Mouse (Mus musculus): Measurements from ENCODE around the gene Cycs. TPM values are rescaled to one million over a fixed set of nuclear protein-coding genes. Genes with fewer than 3 reads are reported as not detected.

Cycs gene
- polyA plus RNA-seq, 1 experiment, result 1.0 TPM

DNA sequence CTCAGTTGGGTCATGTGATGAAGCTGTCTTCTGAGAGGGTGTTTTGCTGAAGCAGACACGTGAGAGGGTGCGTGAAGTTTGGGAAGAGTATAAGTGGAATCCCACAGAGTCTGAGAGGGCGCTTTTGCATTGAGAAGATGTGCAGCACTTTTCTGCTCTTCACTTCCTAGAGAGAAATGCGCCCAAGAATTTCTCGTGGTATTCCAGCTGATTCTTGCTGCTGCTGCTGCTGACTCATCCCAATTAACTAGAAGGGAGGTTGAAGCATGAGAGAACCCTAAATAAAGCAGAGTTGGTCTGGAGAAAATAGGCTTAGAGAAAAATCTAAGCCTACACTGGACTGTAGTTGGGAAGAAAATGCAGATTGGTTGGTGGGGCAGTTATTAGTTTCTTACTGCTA, 17.3 kb downstream of the Cycs start:
- Histone ChIP-seq H3K4me1 (ENCODE audit: control insufficient read depth, insufficient read depth, insufficient read length, low read length) (peaks cover 16% of the 10 kb centered on the region), H3K27ac (ENCODE audit: insufficient read depth, low read depth, low read length) (no peak overlapping the region), H3K4me3 (ENCODE audit: low read depth, low read length) (no peak overlapping the region), H3K27me3 (ENCODE audit: control insufficient read depth, insufficient read depth, low read length) (no peaks in the 10 kb centered on the region), H3K36me3 (ENCODE audit: control insufficient read depth, insufficient read depth, low read length) (no peaks in the 10 kb centered on the region)
- WGBS, result 76% methylated on average over 5 of the region's 5 CpGs
- TF ChIP-seq CTCF (IDR thresholded peaks at IDR 0.05; ENCODE audit: extremely low read depth, insufficient read length, insufficient replicate concordance, low read depth, low read length), result no peak
- no peak for TF ChIP-seq POLR2A (IDR thresholded peaks at IDR 0.05; ENCODE audit: low read depth, low read length)

DNA sequence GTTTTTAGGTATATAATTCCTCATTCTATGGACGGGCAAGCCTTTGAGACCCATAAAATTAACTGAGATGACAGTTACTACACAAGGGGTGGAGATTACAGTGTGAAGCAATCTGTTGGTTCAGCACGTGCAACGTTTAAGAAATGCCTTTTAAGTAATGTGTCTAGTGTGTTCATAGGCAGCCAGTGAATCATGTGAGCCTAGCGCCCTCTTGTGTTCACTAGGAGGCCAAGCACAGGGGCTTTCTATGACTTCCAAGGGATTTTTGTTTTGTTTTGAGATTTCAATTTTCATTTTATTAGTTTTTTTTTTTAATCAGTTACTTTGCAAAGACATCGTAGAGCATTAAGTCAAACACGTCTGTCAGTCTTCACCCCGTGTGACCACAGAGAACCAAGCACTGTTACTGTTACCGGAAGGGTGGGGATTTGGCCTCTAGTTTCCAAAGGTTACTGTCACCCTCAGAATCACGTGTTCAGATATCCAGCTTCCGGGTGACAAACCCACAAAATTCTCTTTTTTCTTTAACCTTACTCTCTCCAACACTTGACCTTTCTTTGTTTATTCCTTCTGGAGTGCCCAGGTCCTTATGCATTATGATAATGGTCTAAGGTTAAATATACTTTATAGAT, 20.8 kb downstream of the Cycs start:
- Histone ChIP-seq H3K4me1 (ENCODE audit: control insufficient read depth, insufficient read depth, insufficient read length, low read length) (peaks cover 7% of the 10 kb centered on the region), H3K36me3 (ENCODE audit: control insufficient read depth, insufficient read depth, low read length) (no peaks in the 10 kb centered on the region), H3K4me3 (ENCODE audit: low read depth, low read length) (no peak overlapping the region), H3K27me3 (ENCODE audit: control insufficient read depth, insufficient read depth, low read length) (no peaks in the 10 kb centered on the region), H3K27ac (ENCODE audit: insufficient read depth, low read depth, low read length) (no peak overlapping the region)
- WGBS, result 5% methylated on average over 10 of the region's 10 CpGs
- TF ChIP-seq CTCF (IDR thresholded peaks at IDR 0.05; ENCODE audit: extremely low read depth, insufficient read length, insufficient replicate concordance, low read depth, low read length), result peak; percentile 67; the same call in 1 of the 2 replicates
- no peak for TF ChIP-seq POLR2A (IDR thresholded peaks at IDR 0.05; ENCODE audit: low read depth, low read length)

DNA sequence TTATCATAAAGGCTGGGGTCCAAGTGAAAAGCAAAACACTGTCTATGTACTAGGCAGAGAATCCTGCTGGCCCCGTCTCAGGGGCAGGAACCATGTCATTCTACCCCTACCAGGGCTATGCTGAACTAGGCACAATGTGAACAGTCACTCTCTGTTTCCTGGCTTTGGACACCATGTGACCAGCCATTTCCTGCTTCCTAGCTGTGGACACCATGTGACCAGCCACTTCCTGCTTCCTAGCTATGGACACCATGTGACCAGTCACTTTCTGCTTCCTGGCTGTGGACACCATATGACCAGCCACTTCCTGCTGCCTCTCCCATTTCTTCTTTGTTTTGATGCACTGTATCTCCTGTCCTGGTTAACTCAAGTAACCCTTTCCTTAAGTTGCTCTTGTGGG, 23.8 kb downstream of the Cycs start:
- TF ChIP-seq CTCF (IDR thresholded peaks at IDR 0.05; ENCODE audit: extremely low read depth, insufficient read length, insufficient replicate concordance, low read depth, low read length) (no peak), POLR2A (IDR thresholded peaks at IDR 0.05; ENCODE audit: low read depth, low read length) (no peak)
- Histone ChIP-seq H3K27me3 (ENCODE audit: control insufficient read depth, insufficient read depth, low read length) (no peaks in the 10 kb centered on the region), H3K4me3 (ENCODE audit: low read depth, low read length) (no peak overlapping the region), H3K36me3 (ENCODE audit: control insufficient read depth, insufficient read depth, low read length) (no peaks in the 10 kb centered on the region), H3K4me1 (ENCODE audit: control insufficient read depth, insufficient read depth, insufficient read length, low read length) (peaks cover 7% of the 10 kb centered on the region), H3K27ac (ENCODE audit: insufficient read depth, low read depth, low read length) (no peak overlapping the region)
- 97% methylated on average over 1 of the region's 1 CpGs for WGBS

DNA sequence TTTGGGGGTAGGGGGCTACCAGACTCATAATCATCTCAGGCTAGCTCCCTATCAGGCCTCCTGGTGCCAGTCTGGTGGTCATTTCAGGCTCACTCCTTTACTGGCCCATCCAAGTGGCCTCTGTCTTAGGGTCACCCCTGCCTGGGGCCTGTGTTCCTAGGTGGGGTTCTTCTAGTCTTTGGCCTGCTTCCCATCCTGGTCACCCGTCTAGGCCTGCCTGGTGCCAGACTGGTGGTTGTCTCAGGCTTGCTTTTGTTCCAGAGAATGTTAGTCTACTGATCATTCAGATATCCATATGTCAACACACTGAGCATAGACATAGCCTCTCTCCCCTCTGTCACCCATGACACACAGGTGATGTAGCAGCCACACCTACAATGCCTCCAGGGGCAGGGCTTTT, 26.7 kb downstream of the Cycs start:
- H3K27me3 ChIP-seq (ENCODE audit: control insufficient read depth, insufficient read depth, low read length), result no peaks in the 10 kb centered on the region
- 44% methylated on average over 1 of the region's 1 CpGs for WGBS
- no peaks in the 10 kb centered on the region for H3K4me1 ChIP-seq (ENCODE audit: control insufficient read depth, insufficient read depth, insufficient read length, low read length)
- H3K27ac ChIP-seq (ENCODE audit: insufficient read depth, low read depth, low read length), result no peak overlapping the region
- H3K4me3 ChIP-seq (ENCODE audit: low read depth, low read length), result no peak overlapping the region
- no peaks in the 10 kb centered on the region for H3K36me3 ChIP-seq (ENCODE audit: control insufficient read depth, insufficient read depth, low read length)
- TF ChIP-seq POLR2A (IDR thresholded peaks at IDR 0.05; ENCODE audit: low read depth, low read length), result no peak
- TF ChIP-seq CTCF (IDR thresholded peaks at IDR 0.05; ENCODE audit: extremely low read depth, insufficient read length, insufficient replicate concordance, low read depth, low read length), result no peak

DNA sequence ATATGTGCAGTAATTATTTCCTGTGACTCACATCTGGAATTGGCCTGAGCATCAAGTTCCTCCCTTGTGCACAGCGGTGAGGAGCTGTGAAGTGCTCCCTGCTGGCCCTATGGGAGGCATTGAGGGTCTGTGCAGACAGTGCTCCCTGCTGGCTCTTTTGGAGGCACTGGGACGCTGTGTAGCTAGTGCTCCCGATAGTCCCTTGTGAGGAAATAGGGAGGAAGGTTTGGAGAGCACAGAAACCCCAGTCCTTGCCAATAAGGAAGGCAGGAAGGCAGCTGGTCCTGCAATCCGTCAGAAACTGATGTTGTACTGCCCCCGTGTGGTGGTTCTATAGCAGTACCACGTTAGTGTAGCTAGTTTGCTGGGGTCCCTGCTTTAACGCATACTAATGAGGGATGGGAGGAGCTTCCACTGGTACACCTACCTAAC, 29.9 kb downstream of the Cycs start:
- Histone ChIP-seq H3K36me3 (ENCODE audit: control insufficient read depth, insufficient read depth, low read length) (no peaks in the 10 kb centered on the region), H3K27me3 (ENCODE audit: control insufficient read depth, insufficient read depth, low read length) (no peaks in the 10 kb centered on the region), H3K4me1 (ENCODE audit: control insufficient read depth, insufficient read depth, insufficient read length, low read length) (no peaks in the 10 kb centered on the region), H3K27ac (ENCODE audit: insufficient read depth, low read depth, low read length) (no peak overlapping the region), H3K4me3 (ENCODE audit: low read depth, low read length) (no peak overlapping the region)
- 10% methylated on average over 7 of the region's 7 CpGs for whole genome bisulfite sequencing
- TF ChIP-seq CTCF (IDR thresholded peaks at IDR 0.05; ENCODE audit: extremely low read depth, insufficient read length, insufficient replicate concordance, low read depth, low read length) (peak; percentile 76; the same call in 1 of the 2 replicates), POLR2A (IDR thresholded peaks at IDR 0.05; ENCODE audit: low read depth, low read length) (no peak)

DNA sequence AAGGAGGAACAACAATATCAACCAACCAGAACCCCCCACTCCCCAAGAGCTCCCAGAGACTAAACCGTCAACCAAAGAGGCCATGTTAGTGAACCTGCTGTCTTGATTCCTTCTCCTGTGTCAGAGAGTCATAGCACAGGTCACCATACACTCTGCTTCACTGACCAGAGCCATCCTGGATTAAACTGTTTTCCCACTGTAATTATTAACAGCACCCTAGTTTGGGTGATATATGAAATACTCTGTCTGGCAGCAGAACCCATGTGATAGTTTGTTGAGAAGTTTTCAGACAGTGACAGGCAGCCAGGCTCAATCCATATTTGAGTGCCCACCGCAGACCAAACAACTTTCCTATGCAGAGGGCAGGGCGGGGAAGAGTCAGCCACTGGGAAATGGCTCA, 31.0 kb downstream of the Cycs start:
- 94% methylated on average over 3 of the region's 3 CpGs for WGBS
- Histone ChIP-seq H3K27me3 (ENCODE audit: control insufficient read depth, insufficient read depth, low read length) (no peaks in the 10 kb centered on the region), H3K27ac (ENCODE audit: insufficient read depth, low read depth, low read length) (no peak overlapping the region), H3K36me3 (ENCODE audit: control insufficient read depth, insufficient read depth, low read length) (no peaks in the 10 kb centered on the region), H3K4me3 (ENCODE audit: low read depth, low read length) (no peak overlapping the region), H3K4me1 (ENCODE audit: control insufficient read depth, insufficient read depth, insufficient read length, low read length) (no peaks in the 10 kb centered on the region)
- no peak for TF ChIP-seq POLR2A (IDR thresholded peaks at IDR 0.05; ENCODE audit: low read depth, low read length)
- TF ChIP-seq CTCF (IDR thresholded peaks at IDR 0.05; ENCODE audit: extremely low read depth, insufficient read length, insufficient replicate concordance, low read depth, low read length), result no peak

DNA sequence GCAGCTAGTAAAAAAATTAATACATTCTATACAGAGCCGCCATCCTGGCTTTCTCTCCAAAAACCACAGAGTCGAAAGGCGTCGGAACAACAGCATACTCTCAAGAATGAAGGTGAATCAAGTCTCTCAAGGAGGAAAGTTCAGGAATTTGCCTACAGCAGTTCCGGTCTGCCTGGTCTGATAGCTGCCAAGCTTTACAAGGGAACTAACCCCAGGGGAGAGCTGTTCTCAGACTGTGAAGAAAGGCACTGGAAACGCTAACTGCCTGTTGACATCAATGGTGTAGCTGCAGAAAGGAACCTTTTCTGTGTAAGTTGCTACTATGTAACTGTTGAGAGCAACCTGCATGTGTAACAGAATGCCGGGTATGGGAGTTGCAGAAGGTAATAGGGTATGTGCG, 34.4 kb downstream of the Cycs start:
- Histone ChIP-seq H3K4me3 (ENCODE audit: low read depth, low read length) (no peak overlapping the region), H3K4me1 (ENCODE audit: control insufficient read depth, insufficient read depth, insufficient read length, low read length) (no peaks in the 10 kb centered on the region), H3K27me3 (ENCODE audit: control insufficient read depth, insufficient read depth, low read length) (no peaks in the 10 kb centered on the region), H3K27ac (ENCODE audit: insufficient read depth, low read depth, low read length) (no peak overlapping the region), H3K36me3 (ENCODE audit: control insufficient read depth, insufficient read depth, low read length) (no peaks in the 10 kb centered on the region)
- WGBS, result 87% methylated on average over 8 of the region's 8 CpGs
- TF ChIP-seq POLR2A (IDR thresholded peaks at IDR 0.05; ENCODE audit: low read depth, low read length), result no peak
- TF ChIP-seq CTCF (IDR thresholded peaks at IDR 0.05; ENCODE audit: extremely low read depth, insufficient read length, insufficient replicate concordance, low read depth, low read length), result no peak
